Mouse (Mus musculus) thymus, postnatal 14 days (tissue): ENCODE data around the gene Dppa4.

Source experiments
- DNase-seq: peaks from one replicate; pipeline ENCODE4 v3.0.0; 2021

Gene Dppa4

GRCm38 (mm10) chr16:48326903-48327302, 43.4 kb downstream of the Dppa4 start:
- DNase-seq = no peak

GRCm38 (mm10) chr16:48328420-48328819, 44.9 kb downstream of the Dppa4 start:
- no peak for DNase-seq

GRCm38 (mm10) chr16:48331822-48332221, 48.3 kb downstream of the Dppa4 start:
- DNase-seq = no peak

GRCm38 (mm10) chr16:48335326-48335725, 51.8 kb downstream of the Dppa4 start:
- DNase-seq = no peak
